Mouse (Mus musculus) intestine, postnatal 0 days (tissue): ENCODE data around the gene Zcchc17. TPM values are rescaled to one million over a fixed set of nuclear protein-coding genes. Genes with fewer than 3 reads are reported as not detected.

ENCODE experiments used
- ATAC-seq: fragments of 200-750 bp; cut with Nextera tagmentation; 2 replicates; pipeline ENCODE4 v1.8.0; 2017; ENCODE audit warnings: mild to moderate bottlenecking, moderate TSS enrichment, moderate library complexity
- H3K27ac ChIP-seq: fragments of 300-500 bp; sonication (generic); 2 replicates; pipeline ENCODE4 v1.5.1; 2014; ENCODE audit warnings: mild to moderate bottlenecking, low read depth, low read length, moderate library complexity
- H3K27me3 ChIP-seq: fragments of 300-500 bp; sonication (generic); replicated peaks from 2 replicates; pipeline ENCODE4 v1.6.1; 2014; ENCODE audit warnings: low read length, mixed read lengths; ENCODE audit not compliant: control insufficient read depth, insufficient read depth
- H3K36me3 ChIP-seq: fragments of 300-500 bp; sonication (generic); 2 replicates; pipeline ENCODE4 v1.6.1; 2014; ENCODE audit warnings: mild to moderate bottlenecking, moderate library complexity; ENCODE audit not compliant: control insufficient read depth, insufficient read depth
- H3K4me1 ChIP-seq: fragments of 300-500 bp; sonication (generic); replicated peaks from 2 replicates; pipeline ENCODE4 v1.6.1; 2014; ENCODE audit warnings: antibody characterized with exemption, low read length, mixed read lengths; ENCODE audit not compliant: control insufficient read depth, insufficient read depth
- H3K4me2 ChIP-seq: fragments of 300-500 bp; sonication (generic); replicated peaks from 2 replicates; pipeline ENCODE4 v1.6.1; 2014; ENCODE audit warnings: low read depth, mild to moderate bottlenecking, moderate library complexity
- H3K4me3 ChIP-seq: fragments of 300-500 bp; sonication (generic); 2 replicates; pipeline ENCODE4 v1.5.1; 2014; ENCODE audit warnings: low read depth, low read length
- H3K9ac ChIP-seq: fragments of 300-500 bp; sonication (generic); 2 replicates; pipeline ENCODE4 v1.6.1; 2014; ENCODE audit warnings: mild to moderate bottlenecking, low read depth, low read length
- H3K9me3 ChIP-seq: fragments of 300-500 bp; sonication (generic); 2 replicates; pipeline ENCODE4 v1.6.1; 2016; ENCODE audit warnings: mixed run types; ENCODE audit not compliant: control insufficient read depth
- CTCF ChIP-seq: sonication (generic); IDR thresholded peaks from 2 replicates; pipeline ENCODE4 v1.5.1; 2016; ENCODE audit warnings: low read depth, mild to moderate bottlenecking, control low read depth, antibody characterized with exemption, moderate library complexity
- WGBS: fragments of 180-500 bp; shearing (Covaris S2); extraction: QIAGEN DNeasy Blood & Tissue Kit; methylation state at CpG from one replicate; pipeline ENCODE4 v1.1.7; 2014; 5-methylcytosine and 5-hydroxymethylcytosine counted together
- polyA plus RNA-seq: library from polyadenylated mRNA; unstranded; fragments of >200 nt; fragmentation: Nextera tagmentation; extraction: Ambion mirVana; gene quantifications from 2 replicates; pipeline ENCODE4 v1.2.1, GENCODE M21; 2015

Zcchc17 gene
- polyA plus RNA-seq, 1 experiment from 2014 or later = 46.4 TPM

- H3K4me1 ChIP-seq = no peaks in the 10 kb centered on the region
- no peaks in the 10 kb centered on the region for H3K9me3 ChIP-seq
- ATAC-seq = no peak
- 98% methylated on average over 2 of the region's 2 CpGs for WGBS
- no peak overlapping the region for H3K9ac ChIP-seq
- no peak overlapping the region for H3K4me3 ChIP-seq
- TF ChIP-seq CTCF = no peak
- H3K27me3 ChIP-seq = no peaks in the 10 kb centered on the region
- no peak overlapping the region for H3K4me2 ChIP-seq
- no peak overlapping the region for H3K27ac ChIP-seq
- H3K36me3 ChIP-seq = peaks cover 78% of the 10 kb centered on the region
These were observed 19.4 kb upstream of the Zcchc17 start for GRCm38 (mm10) chr4:130379181-130379580.

- WGBS = 61% methylated on average over 4 of the region's 4 CpGs
- no peak for ATAC-seq
- no peaks in the 10 kb centered on the region for H3K4me1 ChIP-seq
- H3K4me3 ChIP-seq = no peak overlapping the region
- no peak overlapping the region for H3K9ac ChIP-seq
- no peak overlapping the region for H3K4me2 ChIP-seq
- peak; percentile 43 for TF ChIP-seq CTCF
- no peaks in the 10 kb centered on the region for H3K9me3 ChIP-seq
- no peaks in the 10 kb centered on the region for H3K27me3 ChIP-seq
- H3K36me3 ChIP-seq = peaks cover 66% of the 10 kb centered on the region
- no peak overlapping the region for H3K27ac ChIP-seq
These were observed 17.8 kb upstream of the Zcchc17 start for GRCm38 (mm10) chr4:130377500-130377899.

- Histone ChIP-seq H3K4me2 (no peak overlapping the region), H3K4me1 (no peaks in the 10 kb centered on the region), H3K9ac (no peak overlapping the region), H3K36me3 (peaks cover 63% of the 10 kb centered on the region), H3K27ac (no peak overlapping the region), H3K27me3 (no peaks in the 10 kb centered on the region), H3K9me3 (no peaks in the 10 kb centered on the region), H3K4me3 (no peak overlapping the region)
- no peak for ATAC-seq
- peak; percentile 54 for TF ChIP-seq CTCF
- 85% methylated on average over 4 of the region's 4 CpGs for WGBS
These were observed 16.9 kb upstream of the Zcchc17 start for GRCm38 (mm10) chr4:130376675-130377074.

GRCm38 (mm10) chr4:130360238-130360590, 471 bp upstream of the Zcchc17 start:
- peak overlapping the region; percentile 83 for H3K4me3 ChIP-seq

GRCm38 (mm10) chr4:130357946-130358345, 1.8 kb downstream of the Zcchc17 start:
- Histone ChIP-seq H3K27ac (no peak overlapping the region), H3K4me1 (peaks cover 5% of the 10 kb centered on the region; the same call in 1 of the 2 replicates), H3K36me3 (peaks cover 13% of the 10 kb centered on the region; the same call in 1 of the 2 replicates), H3K27me3 (no peaks in the 10 kb centered on the region), H3K4me2 (no peak overlapping the region), H3K4me3 (no peak overlapping the region), H3K9me3 (no peaks in the 10 kb centered on the region), H3K9ac (no peak overlapping the region)
- TF ChIP-seq CTCF = no peak
- no peak for ATAC-seq

More at GRCm38 (mm10) chr4:130360238-130360590, 471 bp upstream of the Zcchc17 start:
- peaks cover 5% of the 10 kb centered on the region; the same call in 1 of the 2 replicates for H3K4me1 ChIP-seq
- no peaks in the 10 kb centered on the region for H3K27me3 ChIP-seq
- peaks cover 25% of the 10 kb centered on the region for H3K36me3 ChIP-seq
- H3K9ac ChIP-seq = peak overlapping the region; percentile 85
- H3K27ac ChIP-seq = peak overlapping the region; percentile 47
- peak overlapping the region; percentile 65 for H3K4me2 ChIP-seq
- TF ChIP-seq CTCF = no peak
- H3K9me3 ChIP-seq = no peaks in the 10 kb centered on the region
- WGBS = under 1% methylated on average over 19 of the region's 19 CpGs
- no peak; the same call in 1 of the 2 replicates for ATAC-seq

- no peak overlapping the region for H3K4me3 ChIP-seq
- no peak overlapping the region; the same call in 1 of the 2 replicates for H3K27ac ChIP-seq
- 55% methylated on average over 7 of the region's 7 CpGs for WGBS
- no peak for TF ChIP-seq CTCF
- H3K4me1 ChIP-seq = no peaks in the 10 kb centered on the region
- no peak overlapping the region for H3K4me2 ChIP-seq
- H3K36me3 ChIP-seq = peaks cover 32% of the 10 kb centered on the region
- H3K27me3 ChIP-seq = no peaks in the 10 kb centered on the region
- peak; percentile 94 for ATAC-seq
- H3K9ac ChIP-seq = no peak overlapping the region
- no peaks in the 10 kb centered on the region for H3K9me3 ChIP-seq
These were observed 7.2 kb downstream of the Zcchc17 start for GRCm38 (mm10) chr4:130352588-130352987.
